Mouse (Mus musculus): ENCODE measurements around the gene Tram2. TPM values are rescaled to one million over a fixed set of nuclear protein-coding genes. Genes with fewer than 3 reads are reported as not detected.

The Tram2 gene
- polyA plus RNA-seq, 1 experiment from 2014 or later = 6.5 TPM

DNA sequence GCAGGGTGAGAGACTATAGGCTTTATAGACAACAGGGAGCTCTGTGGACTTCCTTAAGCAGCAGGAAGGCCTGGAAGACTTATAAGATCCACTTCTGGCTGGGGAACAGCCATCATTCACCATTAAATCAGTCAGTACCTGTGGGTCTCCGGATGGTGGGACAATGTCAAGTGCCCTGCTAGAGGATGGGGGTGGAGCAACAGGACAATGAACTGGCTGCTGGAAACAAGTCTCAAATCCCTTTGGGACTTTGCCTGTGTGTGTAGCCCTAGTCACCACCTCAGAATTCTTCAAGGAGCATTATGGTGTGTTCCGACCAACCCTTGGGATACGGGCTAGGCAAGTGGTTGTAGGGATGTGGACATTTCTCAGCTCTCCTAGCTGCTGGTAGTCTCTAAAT is 55.9 kb downstream of the Tram2 start:
- TF ChIP-seq CTCF (IDR thresholded peaks at IDR 0.05; ENCODE audit: low read depth) (no peak), EP300 (IDR thresholded peaks at IDR 0.05; ENCODE audit: low read depth) (no peak)
- H3K36me3 ChIP-seq (replicated peaks; ENCODE audit: insufficient read depth, low read length) = no peaks in the 10 kb centered on the region
- DNase-seq = no peak
- H3K27me3 ChIP-seq (ENCODE audit: insufficient read depth, low read length) = no peaks in the 10 kb centered on the region
- no peak overlapping the region for H3K4me3 ChIP-seq (ENCODE audit: low read depth, low read length)
- H3K27ac ChIP-seq (ENCODE audit: low read depth) = no peak overlapping the region
- ATAC-seq = no peak
- WGBS (ENCODE audit: insufficient replicate concordance) = 84% methylated on average over 3 of the region's 3 CpGs
- H3K9me3 ChIP-seq (ENCODE audit: low read length) = no peaks in the 10 kb centered on the region
- no peak overlapping the region for H3K4me2 ChIP-seq (ENCODE audit: low read depth, low read length)
- no peak overlapping the region for H3K9ac ChIP-seq (replicated peaks)
- H3K4me1 ChIP-seq (ENCODE audit: insufficient read depth) = peaks cover 6% of the 10 kb centered on the region; the same call in 1 of the 2 replicates

DNA sequence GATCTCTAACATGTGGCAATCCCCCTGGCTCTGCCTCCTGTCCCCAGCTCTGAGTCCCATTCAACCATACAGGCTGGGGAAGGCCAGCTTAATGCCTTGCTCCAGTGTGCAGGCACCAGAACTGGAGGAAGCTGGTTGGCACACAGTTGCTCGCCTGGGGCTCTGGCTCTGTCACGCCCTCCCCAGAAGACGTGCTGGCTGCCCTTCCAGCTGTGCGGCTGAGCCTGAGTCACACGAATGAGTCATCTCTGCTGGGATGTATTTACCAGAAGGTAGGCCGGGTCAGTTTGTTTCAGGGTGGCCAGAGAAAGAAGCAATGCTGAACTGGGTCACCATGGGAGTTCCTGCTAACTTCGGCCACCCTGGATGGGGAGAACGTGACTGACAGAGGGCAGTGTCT is 64.6 kb downstream of the Tram2 start:
- Histone ChIP-seq H3K36me3 (replicated peaks; ENCODE audit: insufficient read depth, low read length) (peaks cover 18% of the 10 kb centered on the region), H3K4me1 (ENCODE audit: insufficient read depth) (no peaks in the 10 kb centered on the region), H3K4me2 (ENCODE audit: low read depth, low read length) (no peak overlapping the region), H3K9me3 (ENCODE audit: low read length) (no peaks in the 10 kb centered on the region), H3K9ac (replicated peaks) (no peak overlapping the region), H3K4me3 (ENCODE audit: low read depth, low read length) (no peak overlapping the region), H3K27me3 (ENCODE audit: insufficient read depth, low read length) (no peaks in the 10 kb centered on the region), H3K27ac (ENCODE audit: low read depth) (no peak overlapping the region)
- DNase-seq (peak; percentile 36), ATAC-seq (peak; percentile 74)
- 43% methylated on average over 8 of the region's 8 CpGs for whole genome bisulfite sequencing (ENCODE audit: insufficient replicate concordance)
- no peak for TF ChIP-seq EP300 (IDR thresholded peaks at IDR 0.05; ENCODE audit: low read depth)
- TF ChIP-seq CTCF (IDR thresholded peaks at IDR 0.05; ENCODE audit: low read depth) = no peak

DNA sequence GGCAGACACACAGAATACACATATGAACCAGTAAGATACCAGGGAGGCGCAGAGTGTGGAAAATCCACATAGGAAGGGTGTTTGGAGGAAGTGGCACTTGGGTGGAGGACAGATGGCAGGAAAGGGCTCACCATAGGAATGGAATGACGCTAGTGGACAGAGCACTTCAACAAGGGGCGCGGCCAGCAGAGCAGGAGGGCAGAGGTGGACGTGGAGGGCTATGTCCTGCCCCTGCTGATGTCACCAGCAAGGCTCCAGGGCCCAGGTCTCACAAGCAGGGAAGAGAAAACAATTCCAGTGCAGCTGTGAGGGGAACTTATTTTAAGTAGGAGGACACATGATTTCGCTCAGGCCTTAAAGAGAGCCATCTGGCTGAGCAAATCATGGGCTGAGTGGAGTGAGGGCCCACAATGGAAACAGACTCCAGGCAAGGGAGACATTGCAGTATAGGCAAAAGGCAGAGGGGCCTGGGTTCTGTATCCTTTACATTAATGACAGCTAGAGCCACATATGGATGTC is 68.7 kb downstream of the Tram2 start:
- DNase-seq = no peak

DNA sequence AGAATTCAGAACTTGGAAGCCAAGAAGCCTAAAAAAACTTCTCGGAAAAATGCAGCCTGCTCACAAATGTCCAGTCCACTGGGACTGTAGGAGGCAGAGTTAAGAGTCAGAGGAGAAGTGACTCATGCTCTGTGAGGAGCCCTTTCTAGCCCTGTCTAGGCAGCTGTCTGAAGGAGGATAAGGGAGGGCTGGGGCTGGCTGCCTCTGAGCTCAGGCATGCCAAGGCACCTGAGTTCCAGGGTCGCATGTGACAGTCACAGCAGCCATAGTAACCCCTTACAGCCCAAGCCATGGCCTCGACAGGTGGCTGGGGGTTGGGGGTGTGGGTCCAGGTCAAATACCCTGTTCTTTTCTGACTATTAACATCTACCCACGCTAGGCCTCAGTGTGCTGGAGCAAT is 70.1 kb downstream of the Tram2 start:
- no peak overlapping the region for H3K27ac ChIP-seq (ENCODE audit: low read depth)
- DNase-seq (no peak), ATAC-seq (no peak)
- WGBS (ENCODE audit: insufficient replicate concordance) = 62% methylated on average over 4 of the region's 4 CpGs
- no peak overlapping the region for H3K4me3 ChIP-seq (ENCODE audit: low read depth, low read length)
- H3K4me2 ChIP-seq (ENCODE audit: low read depth, low read length) = no peak overlapping the region
- H3K27me3 ChIP-seq (ENCODE audit: insufficient read depth, low read length) = no peaks in the 10 kb centered on the region
- no peaks in the 10 kb centered on the region for H3K9me3 ChIP-seq (ENCODE audit: low read length)
- H3K9ac ChIP-seq (replicated peaks) = no peak overlapping the region
- H3K4me1 ChIP-seq (ENCODE audit: insufficient read depth) = peaks cover 6% of the 10 kb centered on the region; the same call in 1 of the 2 replicates
- H3K36me3 ChIP-seq (replicated peaks; ENCODE audit: insufficient read depth, low read length) = peaks cover 41% of the 10 kb centered on the region
- no peak for TF ChIP-seq CTCF (IDR thresholded peaks at IDR 0.05; ENCODE audit: low read depth)
- no peak for TF ChIP-seq EP300 (IDR thresholded peaks at IDR 0.05; ENCODE audit: low read depth)

More for the DNA sequence above, 68.7 kb downstream of the Tram2 start:
- ATAC-seq = no peak
- peaks cover 6% of the 10 kb centered on the region; the same call in 1 of the 2 replicates for H3K4me1 ChIP-seq (ENCODE audit: insufficient read depth)
- H3K27me3 ChIP-seq (ENCODE audit: insufficient read depth, low read length) = no peaks in the 10 kb centered on the region
- no peaks in the 10 kb centered on the region for H3K9me3 ChIP-seq (ENCODE audit: low read length)
- TF ChIP-seq EP300 (IDR thresholded peaks at IDR 0.05; ENCODE audit: low read depth) = no peak
- no peak for TF ChIP-seq CTCF (IDR thresholded peaks at IDR 0.05; ENCODE audit: low read depth)
- peaks cover 28% of the 10 kb centered on the region for H3K36me3 ChIP-seq (replicated peaks; ENCODE audit: insufficient read depth, low read length)
- H3K9ac ChIP-seq (replicated peaks) = no peak overlapping the region
- H3K4me2 ChIP-seq (ENCODE audit: low read depth, low read length) = no peak overlapping the region
- 79% methylated on average over 6 of the region's 6 CpGs for WGBS (ENCODE audit: insufficient replicate concordance)
- H3K27ac ChIP-seq (ENCODE audit: low read depth) = no peak overlapping the region
- H3K4me3 ChIP-seq (ENCODE audit: low read depth, low read length) = no peak overlapping the region

DNA sequence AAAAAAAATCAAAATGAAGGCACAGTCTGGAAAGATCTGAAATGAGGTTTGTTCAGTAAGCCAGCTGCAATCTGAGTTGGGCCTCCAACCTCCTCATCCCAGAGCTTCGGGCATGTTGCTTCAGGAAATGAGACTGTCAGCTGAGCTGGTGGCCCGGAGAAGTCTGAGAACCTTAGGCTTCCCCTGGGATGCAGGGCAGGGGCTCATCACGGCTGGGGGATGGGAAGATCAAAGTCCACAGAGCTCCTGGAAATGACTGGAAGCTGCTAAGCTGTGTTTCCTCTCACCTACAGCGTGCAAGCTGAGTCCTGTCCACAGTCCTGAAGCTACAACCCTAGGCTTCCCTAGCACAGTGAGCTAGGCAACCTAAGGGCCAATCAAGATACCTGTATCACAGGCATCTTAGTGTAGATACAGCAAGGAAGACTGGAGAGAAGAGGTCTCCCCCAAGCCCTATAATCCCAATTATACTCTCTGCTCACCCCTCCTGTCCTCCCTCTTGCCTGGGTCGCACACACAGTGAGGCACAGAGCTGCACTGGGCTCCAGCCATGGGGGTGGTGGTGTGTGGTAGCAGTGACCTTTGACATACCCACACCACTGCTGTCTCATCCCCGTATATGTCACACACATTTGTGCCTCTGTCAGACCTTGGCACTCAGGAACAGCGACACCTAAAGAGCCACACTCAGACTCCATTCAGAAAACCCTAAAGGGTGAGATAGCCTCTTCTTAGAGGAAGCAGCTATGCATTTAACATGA is 70.9 kb downstream of the Tram2 start:
- WGBS (ENCODE audit: insufficient replicate concordance) = 53% methylated on average over 7 of the region's 7 CpGs
- Histone ChIP-seq H3K9ac (replicated peaks) (no peak overlapping the region), H3K36me3 (replicated peaks; ENCODE audit: insufficient read depth, low read length) (peaks cover 45% of the 10 kb centered on the region), H3K4me2 (ENCODE audit: low read depth, low read length) (no peak overlapping the region), H3K9me3 (ENCODE audit: low read length) (no peaks in the 10 kb centered on the region), H3K4me3 (ENCODE audit: low read depth, low read length) (no peak overlapping the region), H3K27me3 (ENCODE audit: insufficient read depth, low read length) (no peaks in the 10 kb centered on the region), H3K4me1 (ENCODE audit: insufficient read depth) (peaks cover 6% of the 10 kb centered on the region; the same call in 1 of the 2 replicates), H3K27ac (ENCODE audit: low read depth) (no peak overlapping the region)
- no peak for TF ChIP-seq CTCF (IDR thresholded peaks at IDR 0.05; ENCODE audit: low read depth)
- TF ChIP-seq EP300 (IDR thresholded peaks at IDR 0.05; ENCODE audit: low read depth) = no peak
- ATAC-seq (peak; percentile 57), DNase-seq (no peak)

DNA sequence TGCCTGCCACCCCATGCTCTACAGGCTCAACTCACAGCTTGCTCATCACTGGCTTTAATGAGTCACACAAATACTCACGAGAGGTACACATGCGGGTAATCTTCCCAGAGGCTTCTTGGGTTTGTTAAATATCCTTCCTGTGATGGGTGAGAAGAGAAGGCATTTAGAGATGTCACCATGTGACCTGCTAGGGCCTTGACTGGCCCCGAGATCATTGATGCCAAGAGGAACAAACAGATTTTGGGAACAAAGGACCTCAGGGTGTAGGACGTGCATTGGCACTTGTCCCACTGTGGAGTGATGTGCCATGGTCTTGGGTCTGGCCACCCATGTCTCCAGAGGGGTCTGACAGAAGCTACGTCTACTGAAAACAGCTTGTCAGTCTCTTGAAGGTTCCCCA is 72.3 kb downstream of the Tram2 start:
- Histone ChIP-seq H3K9me3 (ENCODE audit: low read length) (no peaks in the 10 kb centered on the region), H3K27me3 (ENCODE audit: insufficient read depth, low read length) (no peaks in the 10 kb centered on the region), H3K4me1 (ENCODE audit: insufficient read depth) (peaks cover 6% of the 10 kb centered on the region; the same call in 1 of the 2 replicates), H3K27ac (ENCODE audit: low read depth) (no peak overlapping the region), H3K4me2 (ENCODE audit: low read depth, low read length) (no peak overlapping the region), H3K9ac (replicated peaks) (no peak overlapping the region), H3K36me3 (replicated peaks; ENCODE audit: insufficient read depth, low read length) (peaks cover 46% of the 10 kb centered on the region), H3K4me3 (ENCODE audit: low read depth, low read length) (no peak overlapping the region)
- DNase-seq (no peak), ATAC-seq (no peak)
- 79% methylated on average over 5 of the region's 5 CpGs for WGBS (ENCODE audit: insufficient replicate concordance)
- no peak for TF ChIP-seq CTCF (IDR thresholded peaks at IDR 0.05; ENCODE audit: low read depth)
- TF ChIP-seq EP300 (IDR thresholded peaks at IDR 0.05; ENCODE audit: low read depth) = no peak
